Mouse (Mus musculus): Measurements from ENCODE around the gene Pex12. TPM values are rescaled to one million over a fixed set of nuclear protein-coding genes. Genes with fewer than 3 reads are reported as not detected.

Pex12 gene
- polyA plus RNA-seq, 1 experiment from 2014 or later = 13.7 TPM

DNA sequence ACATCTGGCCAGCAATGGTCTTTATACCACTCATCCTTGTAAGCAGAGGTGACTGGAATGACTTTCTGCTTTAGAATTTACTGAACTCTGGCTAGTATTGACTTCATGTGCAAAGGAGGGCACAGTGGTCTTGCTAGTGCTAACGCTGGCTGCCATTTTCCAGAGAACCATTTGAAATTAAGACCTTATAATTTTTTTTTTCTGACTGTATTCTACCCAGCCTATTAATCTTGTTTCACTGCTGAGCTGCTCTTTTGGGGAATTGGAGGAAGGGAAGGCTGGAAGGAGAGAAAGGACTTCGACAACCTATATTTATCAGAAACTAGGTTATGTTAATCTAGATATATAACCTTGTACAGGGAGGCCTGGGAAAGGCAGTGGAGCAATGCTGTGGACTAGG is 2.1 kb upstream of the Pex12 start:
- Histone ChIP-seq H3K9ac (ENCODE audit: low read depth, low read length) (no peak overlapping the region), H3K4me3 (ENCODE audit: low read length) (peak overlapping the region; percentile 82; the same call in 1 of the 2 replicates), H3K9me3 (ENCODE audit: control insufficient read depth, low read length) (no peaks in the 10 kb centered on the region), H3K27ac (ENCODE audit: low read depth, low read length) (no peak overlapping the region), H3K4me1 (ENCODE audit: control insufficient read depth, insufficient read depth, low read length) (peaks cover 18% of the 10 kb centered on the region), H3K4me2 (replicated peaks; ENCODE audit: low read depth, low read length) (peak overlapping the region; percentile 70), H3K36me3 (ENCODE audit: control insufficient read depth, insufficient read depth, low read length) (peaks cover 7% of the 10 kb centered on the region; the same call in 1 of the 2 replicates), H3K27me3 (ENCODE audit: control insufficient read depth, insufficient read depth, low read length) (no peaks in the 10 kb centered on the region)
- WGBS = 76% methylated on average over 2 of the region's 2 CpGs
- ATAC-seq (ENCODE audit: low FRiP score, low TSS enrichment) = no peak

DNA sequence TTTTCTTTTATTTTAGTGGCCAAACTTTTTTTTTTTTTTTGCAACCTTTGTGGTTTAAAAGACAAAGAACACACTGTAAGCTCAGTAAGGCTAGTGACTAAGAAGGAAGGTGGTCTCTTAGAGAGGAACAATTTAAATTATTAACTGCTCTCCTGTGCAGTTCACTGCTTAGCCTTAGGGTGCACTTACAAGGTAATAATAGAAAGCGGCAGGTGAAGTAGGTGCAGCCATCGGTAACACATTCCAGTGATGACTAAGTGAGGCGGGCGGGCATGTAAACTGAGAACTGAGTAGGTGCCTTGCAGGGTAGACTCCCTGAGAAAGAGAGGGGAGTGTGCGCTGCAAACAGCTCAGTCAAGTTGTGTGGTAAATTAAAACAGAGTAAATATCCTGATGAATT is 1.4 kb upstream of the Pex12 start:
- ATAC-seq (ENCODE audit: low FRiP score, low TSS enrichment) = peak; percentile 24; the same call in 1 of the 2 replicates
- 20% methylated on average over 5 of the region's 5 CpGs for WGBS
- H3K9ac ChIP-seq (ENCODE audit: low read depth, low read length) = peak overlapping the region; percentile 89; the same call in 1 of the 2 replicates

DNA sequence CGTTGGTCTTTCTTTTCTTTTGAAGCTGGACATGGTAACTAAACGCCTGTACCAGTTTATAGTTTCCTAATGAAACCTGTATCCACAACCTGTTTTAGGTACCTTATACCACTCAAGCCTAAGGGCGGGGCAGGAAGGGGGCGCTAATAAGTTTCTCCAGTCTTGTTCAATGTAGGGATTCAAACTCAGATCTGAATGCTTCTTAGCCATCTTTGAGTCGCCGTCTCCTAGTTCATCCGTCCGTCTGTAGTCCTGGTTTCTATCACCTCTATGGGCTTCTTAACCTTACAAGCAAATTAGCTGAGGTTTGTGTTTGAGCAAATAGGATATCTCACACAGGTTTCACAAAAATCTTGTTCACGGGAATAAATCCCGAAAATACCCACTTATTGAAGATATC is 262 bp downstream of the Pex12 start:
- WGBS = 10% methylated on average over 10 of the region's 10 CpGs
- Histone ChIP-seq H3K4me3 (ENCODE audit: low read length) (peak overlapping the region; percentile 82), H3K9me3 (ENCODE audit: control insufficient read depth, low read length) (no peaks in the 10 kb centered on the region), H3K27ac (ENCODE audit: low read depth, low read length) (peak overlapping the region; percentile 97), H3K36me3 (ENCODE audit: control insufficient read depth, insufficient read depth, low read length) (peaks cover 4% of the 10 kb centered on the region; the same call in 1 of the 2 replicates), H3K9ac (ENCODE audit: low read depth, low read length) (peak overlapping the region; percentile 89; the same call in 1 of the 2 replicates), H3K4me2 (replicated peaks; ENCODE audit: low read depth, low read length) (peak overlapping the region; percentile 70), H3K4me1 (ENCODE audit: control insufficient read depth, insufficient read depth, low read length) (peaks cover 21% of the 10 kb centered on the region), H3K27me3 (ENCODE audit: control insufficient read depth, insufficient read depth, low read length) (no peaks in the 10 kb centered on the region)
- no peak for ATAC-seq (ENCODE audit: low FRiP score, low TSS enrichment)

More for the DNA sequence above, 1.4 kb upstream of the Pex12 start:
- peak overlapping the region; percentile 82 for H3K4me3 ChIP-seq (ENCODE audit: low read length)
- peaks cover 5% of the 10 kb centered on the region; the same call in 1 of the 2 replicates for H3K36me3 ChIP-seq (ENCODE audit: control insufficient read depth, insufficient read depth, low read length)
- peaks cover 18% of the 10 kb centered on the region for H3K4me1 ChIP-seq (ENCODE audit: control insufficient read depth, insufficient read depth, low read length)
- no peaks in the 10 kb centered on the region for H3K27me3 ChIP-seq (ENCODE audit: control insufficient read depth, insufficient read depth, low read length)
- peak overlapping the region; percentile 70 for H3K4me2 ChIP-seq (replicated peaks; ENCODE audit: low read depth, low read length)
- H3K9me3 ChIP-seq (ENCODE audit: control insufficient read depth, low read length) = no peaks in the 10 kb centered on the region
- peak overlapping the region; percentile 97; the same call in 1 of the 2 replicates for H3K27ac ChIP-seq (ENCODE audit: low read depth, low read length)

DNA sequence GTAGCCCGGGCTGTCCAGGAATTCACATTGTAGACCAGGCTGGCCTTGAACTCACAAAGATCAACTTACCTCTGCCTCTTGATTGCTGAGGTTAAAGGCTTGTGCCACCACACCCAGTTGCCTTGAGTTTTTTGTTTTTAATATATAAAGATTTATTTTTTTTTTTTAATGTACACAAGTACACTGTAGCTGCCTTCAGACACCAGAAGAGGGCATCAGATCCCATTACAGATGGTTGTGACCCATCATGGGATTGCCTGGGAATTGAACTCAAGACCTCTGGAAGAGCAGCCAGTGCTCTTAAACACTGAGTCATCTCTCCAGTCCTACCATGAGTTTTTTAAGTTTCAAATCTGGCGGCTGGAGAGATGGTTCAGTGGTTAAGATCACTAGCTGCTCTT is 955 bp downstream of the Pex12 start:
- ATAC-seq (ENCODE audit: low FRiP score, low TSS enrichment) = no peak
- WGBS = 58% methylated on average over 2 of the region's 2 CpGs
- H3K9ac ChIP-seq (ENCODE audit: low read depth, low read length) = no peak overlapping the region
- H3K4me1 ChIP-seq (ENCODE audit: control insufficient read depth, insufficient read depth, low read length) = peaks cover 19% of the 10 kb centered on the region
- no peak overlapping the region for H3K27ac ChIP-seq (ENCODE audit: low read depth, low read length)
- no peak overlapping the region for H3K4me3 ChIP-seq (ENCODE audit: low read length)
- H3K4me2 ChIP-seq (replicated peaks; ENCODE audit: low read depth, low read length) = no peak overlapping the region
- no peaks in the 10 kb centered on the region for H3K9me3 ChIP-seq (ENCODE audit: control insufficient read depth, low read length)
- H3K27me3 ChIP-seq (ENCODE audit: control insufficient read depth, insufficient read depth, low read length) = no peaks in the 10 kb centered on the region
- H3K36me3 ChIP-seq (ENCODE audit: control insufficient read depth, insufficient read depth, low read length) = peaks cover 11% of the 10 kb centered on the region

DNA sequence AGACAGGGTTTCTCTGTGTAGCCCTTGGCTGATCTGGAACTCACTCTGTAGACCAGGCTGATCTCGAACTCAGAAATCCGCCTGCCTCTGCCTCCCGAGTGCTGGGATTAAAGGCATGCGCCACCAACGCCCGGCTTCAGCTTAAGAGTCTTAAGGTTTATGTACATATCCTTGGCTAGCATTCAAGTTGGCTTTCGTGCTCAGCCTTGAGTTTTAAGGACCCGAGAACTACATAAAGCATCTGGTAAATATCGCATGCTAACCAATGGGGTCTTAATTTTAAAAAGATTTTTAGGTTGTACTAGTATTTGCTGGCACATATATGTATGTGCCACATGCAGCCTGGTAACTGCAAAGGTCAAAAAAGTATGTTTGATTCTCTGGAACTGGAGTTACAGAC is 2.7 kb downstream of the Pex12 start:
- 93% methylated on average over 9 of the region's 9 CpGs for WGBS
- Histone ChIP-seq H3K4me1 (ENCODE audit: control insufficient read depth, insufficient read depth, low read length) (peaks cover 17% of the 10 kb centered on the region), H3K9me3 (ENCODE audit: control insufficient read depth, low read length) (no peaks in the 10 kb centered on the region), H3K4me3 (ENCODE audit: low read length) (no peak overlapping the region), H3K9ac (ENCODE audit: low read depth, low read length) (no peak overlapping the region), H3K27ac (ENCODE audit: low read depth, low read length) (no peak overlapping the region), H3K4me2 (replicated peaks; ENCODE audit: low read depth, low read length) (no peak overlapping the region; the same call in 1 of the 2 replicates), H3K36me3 (ENCODE audit: control insufficient read depth, insufficient read depth, low read length) (peaks cover 24% of the 10 kb centered on the region), H3K27me3 (ENCODE audit: control insufficient read depth, insufficient read depth, low read length) (no peaks in the 10 kb centered on the region)
- no peak for ATAC-seq (ENCODE audit: low FRiP score, low TSS enrichment)

DNA sequence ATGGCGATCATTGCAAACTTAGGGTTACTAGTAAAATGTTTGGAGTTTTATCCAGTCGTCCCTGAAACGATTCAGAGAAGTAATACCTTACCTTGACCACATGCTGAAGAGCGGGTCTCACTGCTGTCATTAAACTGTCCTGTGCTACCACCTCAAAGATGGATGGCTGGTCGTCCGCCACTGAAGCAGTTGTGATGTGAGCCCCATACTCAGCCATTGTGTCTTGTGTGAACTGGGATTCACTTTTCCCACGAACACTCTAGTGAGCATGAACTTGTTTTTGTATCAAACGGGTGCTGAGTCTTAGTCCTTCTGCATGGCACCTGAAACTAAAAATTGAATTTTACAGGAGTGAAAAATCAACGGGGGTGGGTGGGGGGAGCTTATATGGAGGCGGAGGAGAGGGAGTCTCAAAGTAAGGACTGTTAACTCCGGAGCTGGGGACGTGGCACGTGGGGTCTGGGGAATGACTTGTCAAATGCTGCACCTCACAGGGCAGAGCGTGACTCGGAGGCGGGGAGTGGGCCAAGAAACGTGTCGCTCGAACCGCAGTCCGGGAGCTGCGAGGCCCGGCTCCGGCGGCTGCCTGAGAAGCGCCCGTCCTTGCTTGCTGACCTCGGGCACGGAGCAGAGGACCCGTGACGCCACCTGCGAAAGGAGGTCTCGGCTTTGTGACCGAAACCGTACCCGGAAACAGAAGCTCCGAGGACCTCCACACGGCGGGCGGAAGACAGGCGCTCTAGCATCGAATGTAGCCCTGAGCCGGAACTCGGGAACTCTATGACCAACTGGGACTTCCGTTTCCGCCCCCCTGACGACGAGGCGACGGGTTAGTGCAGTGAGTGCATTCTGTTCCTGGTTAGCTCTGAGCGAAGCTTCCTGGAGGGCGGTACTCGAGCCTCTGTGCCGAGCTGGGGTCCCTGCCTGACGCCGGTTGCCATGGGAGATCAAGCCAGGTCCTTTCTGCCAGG is 3.9 kb downstream of the Pex12 start, which contains the start of gene Ap2b1:
TSS of gene Ap2b1 (plus strand) at position 800 of the 971 bp plus-strand sequence.
- Histone ChIP-seq H3K4me1 (ENCODE audit: control insufficient read depth, insufficient read depth, low read length) (peaks cover 10% of the 10 kb centered on the region), H3K27ac (ENCODE audit: low read depth, low read length) (peak within 1 kb of the TSS; percentile 86), H3K9ac (ENCODE audit: low read depth, low read length) (peak within 1 kb of the TSS; percentile 77), H3K4me3 (ENCODE audit: low read length) (peak within 1 kb of the TSS; percentile 74), H3K27me3 (ENCODE audit: control insufficient read depth, insufficient read depth, low read length) (no peaks in the 10 kb centered on the region), H3K9me3 (ENCODE audit: control insufficient read depth, low read length) (no peaks in the 10 kb centered on the region), H3K4me2 (replicated peaks; ENCODE audit: low read depth, low read length) (peak within 1 kb of the TSS; percentile 70), H3K36me3 (ENCODE audit: control insufficient read depth, insufficient read depth, low read length) (peaks cover 24% of the 10 kb centered on the region)
- ATAC-seq (ENCODE audit: low FRiP score, low TSS enrichment) = peak; percentile 92
- WGBS = 1% methylated on average over 56 of the region's 56 CpGs

DNA sequence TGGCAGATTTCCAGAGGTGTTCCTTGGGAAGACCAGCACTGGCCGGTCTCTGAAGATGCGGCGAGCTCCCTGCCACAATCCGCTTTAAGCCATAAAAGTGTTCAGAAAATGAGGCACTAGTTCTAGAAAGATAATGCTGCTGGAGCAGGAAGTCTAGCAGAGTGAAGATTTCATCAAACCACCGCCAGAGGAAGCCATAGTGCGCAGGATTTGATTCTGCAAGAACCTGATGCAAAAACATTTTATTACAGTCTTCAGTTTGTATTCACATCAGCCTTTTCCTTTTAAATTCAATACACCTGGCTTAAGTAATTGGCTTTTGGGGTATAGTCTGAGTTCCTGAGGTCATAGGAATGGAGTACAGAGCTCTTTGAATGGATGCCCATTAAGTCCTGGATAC is 4.6 kb downstream of the Pex12 start:
- H3K27ac ChIP-seq (ENCODE audit: low read depth, low read length) = no peak overlapping the region
- 78% methylated on average over 6 of the region's 6 CpGs for WGBS
- no peaks in the 10 kb centered on the region for H3K9me3 ChIP-seq (ENCODE audit: control insufficient read depth, low read length)

DNA sequence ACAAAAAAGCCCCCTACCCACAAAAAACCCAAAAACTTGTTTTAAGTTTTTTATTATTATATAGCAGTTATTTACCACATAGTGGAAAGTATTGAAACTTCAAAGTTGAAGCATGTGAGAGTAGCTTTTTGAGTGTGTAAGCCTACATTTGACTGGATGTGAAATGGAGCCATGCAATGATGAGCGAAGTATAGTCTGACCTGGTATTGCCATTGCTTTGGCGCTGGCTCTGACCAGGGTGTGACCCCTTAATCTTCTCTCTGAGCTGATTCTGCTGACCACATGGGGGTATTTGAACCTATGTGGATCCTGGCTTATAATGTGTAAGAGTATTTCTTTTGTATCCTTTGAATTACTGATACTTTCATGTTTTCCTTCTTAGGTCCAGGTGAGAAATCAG is 8.3 kb downstream of the Pex12 start:
- 93% methylated on average over 2 of the region's 2 CpGs for WGBS

More for the DNA sequence above, 4.6 kb downstream of the Pex12 start:
- H3K36me3 ChIP-seq (ENCODE audit: control insufficient read depth, insufficient read depth, low read length) = peaks cover 24% of the 10 kb centered on the region
- H3K27me3 ChIP-seq (ENCODE audit: control insufficient read depth, insufficient read depth, low read length) = no peaks in the 10 kb centered on the region
- ATAC-seq (ENCODE audit: low FRiP score, low TSS enrichment) = no peak
- peak overlapping the region; percentile 77; the same call in 1 of the 2 replicates for H3K9ac ChIP-seq (ENCODE audit: low read depth, low read length)
- peak overlapping the region; percentile 70 for H3K4me2 ChIP-seq (replicated peaks; ENCODE audit: low read depth, low read length)
- H3K4me1 ChIP-seq (ENCODE audit: control insufficient read depth, insufficient read depth, low read length) = peaks cover 12% of the 10 kb centered on the region
- peak overlapping the region; percentile 74 for H3K4me3 ChIP-seq (ENCODE audit: low read length)

DNA sequence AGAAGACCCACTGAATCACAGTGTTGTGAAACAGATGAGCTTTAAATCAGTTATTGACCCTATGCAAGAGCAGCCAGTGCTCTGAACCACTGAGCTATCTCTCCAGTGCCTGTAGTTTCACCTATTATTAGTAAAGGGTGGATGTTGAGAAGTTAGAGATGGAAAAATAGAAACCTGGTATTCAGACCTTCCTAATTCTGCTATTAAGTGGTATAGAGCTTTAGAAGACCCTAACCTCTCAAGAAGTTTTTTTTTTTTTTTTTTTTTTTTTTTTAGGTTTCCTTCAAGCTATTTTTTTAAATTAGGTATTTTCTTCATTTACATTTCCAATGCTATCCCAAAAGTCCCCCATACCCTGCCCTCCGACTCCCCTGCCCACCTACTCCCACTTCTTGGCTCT is 9.2 kb downstream of the Pex12 start:
- WGBS = 80% methylated on average over 1 of the region's 1 CpGs
- H3K9ac ChIP-seq (ENCODE audit: low read depth, low read length) = peak overlapping the region; percentile 77; the same call in 1 of the 2 replicates

More for the DNA sequence above, 8.3 kb downstream of the Pex12 start:
- H3K9ac ChIP-seq (ENCODE audit: low read depth, low read length) = no peak overlapping the region
- no peak overlapping the region for H3K27ac ChIP-seq (ENCODE audit: low read depth, low read length)
- no peak overlapping the region for H3K4me2 ChIP-seq (replicated peaks; ENCODE audit: low read depth, low read length)
- H3K27me3 ChIP-seq (ENCODE audit: control insufficient read depth, insufficient read depth, low read length) = no peaks in the 10 kb centered on the region
- no peak overlapping the region for H3K4me3 ChIP-seq (ENCODE audit: low read length)
- no peak for ATAC-seq (ENCODE audit: low FRiP score, low TSS enrichment)
- H3K4me1 ChIP-seq (ENCODE audit: control insufficient read depth, insufficient read depth, low read length) = peaks cover 14% of the 10 kb centered on the region
- H3K36me3 ChIP-seq (ENCODE audit: control insufficient read depth, insufficient read depth, low read length) = peaks cover 24% of the 10 kb centered on the region
- no peaks in the 10 kb centered on the region for H3K9me3 ChIP-seq (ENCODE audit: control insufficient read depth, low read length)

More for the DNA sequence above, 9.2 kb downstream of the Pex12 start:
- Histone ChIP-seq H3K27ac (ENCODE audit: low read depth, low read length) (no peak overlapping the region), H3K4me3 (ENCODE audit: low read length) (peak overlapping the region; percentile 76), H3K4me2 (replicated peaks; ENCODE audit: low read depth, low read length) (peak overlapping the region; percentile 63), H3K9me3 (ENCODE audit: control insufficient read depth, low read length) (no peaks in the 10 kb centered on the region), H3K36me3 (ENCODE audit: control insufficient read depth, insufficient read depth, low read length) (peaks cover 24% of the 10 kb centered on the region), H3K4me1 (ENCODE audit: control insufficient read depth, insufficient read depth, low read length) (peaks cover 13% of the 10 kb centered on the region), H3K27me3 (ENCODE audit: control insufficient read depth, insufficient read depth, low read length) (no peaks in the 10 kb centered on the region)
- ATAC-seq (ENCODE audit: low FRiP score, low TSS enrichment) = no peak
